Mouse (Mus musculus) thymus, adult 2 months (tissue): Measurements from ENCODE around the gene 2900026A02Rik.

Experiments
- CTCF ChIP-seq: fragments of 200-500 bp; IDR thresholded peaks from 2 replicates; pipeline ENCODE4 v1.5.1; 2012; ENCODE audit warnings: mild to moderate bottlenecking, control low read depth, low read length, moderate library complexity, borderline replicate concordance; ENCODE audit not compliant: control insufficient read depth, poor library complexity, insufficient read depth; ENCODE audit errors: extremely low read depth
- POLR2A ChIP-seq: fragments of 200-500 bp; IDR thresholded peaks from 2 replicates; pipeline ENCODE4 v1.6.1; 2012; ENCODE audit warnings: mild to moderate bottlenecking, low read length, control low read depth, moderate library complexity; ENCODE audit not compliant: control insufficient read depth, poor library complexity, insufficient read depth; ENCODE audit errors: extremely low read depth

- TF ChIP-seq CTCF (no peak), POLR2A (no peak)
Observed at GRCm38 (mm10) chr5:113041567-113042071, 179.4 kb downstream of the 2900026A02Rik start.
